Mouse (Mus musculus) thymus, adult 2 months (tissue): ENCODE results near the gene Lrch2. TPM values are rescaled to one million over a fixed set of nuclear protein-coding genes. Genes with fewer than 3 reads are reported as not detected.
"Not testable (repeated sequence)": the region's sequence is repeated elsewhere in the genome, so short reads cannot be mapped to it uniquely, and the experiment has no call there.

Source experiments
- DNase-seq: peaks from one replicate; pipeline ENCODE4 v3.0.0; 2021
- H3K27ac ChIP-seq: fragments of 200-500 bp; 2 replicates; pipeline ENCODE4 v1.5.1; 2012; ENCODE audit warnings: low read length, control low read depth; ENCODE audit not compliant: control insufficient read depth, insufficient read depth
- H3K27me3 ChIP-seq: fragments of 200-500 bp; 2 replicates; pipeline ENCODE4 v1.6.1; 2012; ENCODE audit warnings: mild to moderate bottlenecking, low read length, moderate library complexity, mixed read lengths; ENCODE audit not compliant: control insufficient read depth, insufficient read depth
- H3K36me3 ChIP-seq: fragments of 200-500 bp; 2 replicates; pipeline ENCODE4 v1.6.1; 2012; ENCODE audit warnings: mild to moderate bottlenecking, low read length, moderate library complexity; ENCODE audit not compliant: control insufficient read depth, insufficient read depth
- H3K4me1 ChIP-seq: fragments of 200-500 bp; replicated peaks from 2 replicates; pipeline ENCODE4 v1.6.1; 2012; ENCODE audit warnings: low read length; ENCODE audit not compliant: control insufficient read depth, insufficient read depth
- H3K4me3 ChIP-seq: fragments of 200-500 bp; 2 replicates; pipeline ENCODE4 v1.5.1; 2012; ENCODE audit warnings: mild to moderate bottlenecking, low read length, control low read depth, moderate library complexity; ENCODE audit not compliant: control insufficient read depth, insufficient read depth
- CTCF ChIP-seq: fragments of 200-500 bp; IDR thresholded peaks from 2 replicates; pipeline ENCODE4 v1.5.1; 2012; ENCODE audit warnings: mild to moderate bottlenecking, control low read depth, low read length, moderate library complexity, borderline replicate concordance; ENCODE audit not compliant: control insufficient read depth, poor library complexity, insufficient read depth; ENCODE audit errors: extremely low read depth
- POLR2A ChIP-seq: fragments of 200-500 bp; IDR thresholded peaks from 2 replicates; pipeline ENCODE4 v1.6.1; 2012; ENCODE audit warnings: mild to moderate bottlenecking, low read length, control low read depth, moderate library complexity; ENCODE audit not compliant: control insufficient read depth, poor library complexity, insufficient read depth; ENCODE audit errors: extremely low read depth
- WGBS: fragments of 180-500 bp; shearing (Covaris S2); methylation state at CpG from one replicate; pipeline ENCODE4 v1.1.7; 2018; 5-methylcytosine and 5-hydroxymethylcytosine counted together
- polyA plus RNA-seq: library from polyadenylated mRNA; depleted of rRNA; stranded (reverse); fragments of >200 nt; gene quantifications from 2 replicates; pipeline ENCODE4 v1.2.3, GENCODE M21; 2012; rRNA removed

Lrch2 gene
- polyA plus RNA-seq, 1 experiment: 0.19 TPM

DNA sequence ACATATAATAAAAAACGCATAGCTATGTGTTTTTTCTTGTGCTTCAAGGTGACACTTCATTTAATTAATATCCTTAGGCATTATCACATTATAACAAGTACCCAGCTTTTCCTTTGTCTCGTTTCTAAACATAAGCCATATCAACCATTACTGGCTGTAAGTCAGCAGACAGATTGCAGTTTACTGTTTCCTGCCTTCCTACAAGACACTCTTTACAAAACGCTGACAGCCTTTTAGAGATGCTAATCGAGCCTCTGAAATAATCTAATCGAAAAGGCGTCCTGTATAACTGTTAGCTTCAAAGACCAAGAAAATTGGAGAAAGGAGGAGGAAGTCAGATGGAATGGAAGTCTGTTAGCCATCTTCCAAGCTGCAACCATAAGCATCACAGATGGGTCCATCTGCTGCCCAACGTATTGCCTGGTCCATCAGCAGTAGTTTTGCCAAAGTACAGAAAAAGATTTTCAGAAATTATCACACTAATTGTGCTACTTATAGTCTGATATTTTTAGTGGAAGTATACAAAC is 26.2 kb downstream of the Lrch2 start:
- no peak for DNase-seq
- H3K36me3 ChIP-seq: no peaks in the 10 kb centered on the region

DNA sequence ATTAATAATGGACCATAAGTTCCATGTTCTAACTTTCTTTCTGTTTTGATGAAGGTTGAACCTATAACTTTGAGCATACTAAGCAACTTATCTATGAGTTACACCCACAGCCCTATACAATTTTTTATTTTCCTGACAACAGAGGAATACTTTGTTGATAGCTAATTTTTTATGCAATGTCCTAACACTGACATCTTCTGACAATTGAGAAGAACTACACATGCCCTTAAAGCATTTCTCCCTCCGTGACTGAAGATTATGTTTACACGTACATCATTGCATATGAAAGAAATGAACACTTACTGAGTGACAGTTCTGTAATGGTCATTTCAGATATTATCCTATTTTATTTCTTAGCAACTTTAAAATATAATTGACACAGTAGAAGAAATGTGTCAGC is 64.3 kb downstream of the Lrch2 start:
- H3K27ac ChIP-seq: no peak overlapping the region
- no peak overlapping the region for H3K4me3 ChIP-seq
- H3K36me3 ChIP-seq: no peaks in the 10 kb centered on the region
- no peak for DNase-seq
- H3K27me3 ChIP-seq: no peaks in the 10 kb centered on the region
- no peaks in the 10 kb centered on the region for H3K4me1 ChIP-seq
- no peak for TF ChIP-seq CTCF
- TF ChIP-seq POLR2A: no peak
- WGBS: 74% methylated on average over 2 of the region's 2 CpGs

More for the DNA sequence above, 26.2 kb downstream of the Lrch2 start:
- Histone ChIP-seq H3K27ac (no peak overlapping the region), H3K4me3 (no peak overlapping the region), H3K27me3 (no peaks in the 10 kb centered on the region), H3K4me1 (no peaks in the 10 kb centered on the region)
- WGBS: 86% methylated on average over 7 of the region's 7 CpGs
- TF ChIP-seq POLR2A (no peak), CTCF (no peak)

DNA sequence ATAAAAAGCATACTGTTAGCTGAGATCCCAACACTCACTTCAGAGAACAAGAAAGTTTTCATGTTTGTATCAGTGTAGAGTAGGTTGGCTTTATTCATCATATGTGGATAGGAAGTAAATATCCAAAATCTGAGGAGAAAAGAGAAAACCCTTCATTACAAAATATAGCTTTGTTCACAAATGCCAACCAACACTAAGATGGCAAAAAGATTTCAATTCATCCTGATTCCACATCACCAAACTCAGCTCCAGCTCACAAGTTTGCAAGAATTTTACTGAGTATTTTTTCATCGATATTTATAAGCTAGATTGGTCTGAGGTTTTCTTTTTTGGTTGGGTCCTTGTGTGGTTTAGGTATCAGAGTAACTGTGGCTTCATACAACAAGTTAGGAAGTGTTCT is 100.3 kb downstream of the Lrch2 start, which contains the start of gene Vmn1r239-ps:
Vmn1r239-ps (minus strand) TSS at position 101 of the 400 bp plus-strand sequence.
- 67% methylated on average over 1 of the region's 1 CpGs for WGBS
- not testable (repeated sequence) for H3K27me3 ChIP-seq, H3K27ac ChIP-seq, H3K36me3 ChIP-seq, H3K4me1 ChIP-seq, DNase-seq, H3K4me3 ChIP-seq

DNA sequence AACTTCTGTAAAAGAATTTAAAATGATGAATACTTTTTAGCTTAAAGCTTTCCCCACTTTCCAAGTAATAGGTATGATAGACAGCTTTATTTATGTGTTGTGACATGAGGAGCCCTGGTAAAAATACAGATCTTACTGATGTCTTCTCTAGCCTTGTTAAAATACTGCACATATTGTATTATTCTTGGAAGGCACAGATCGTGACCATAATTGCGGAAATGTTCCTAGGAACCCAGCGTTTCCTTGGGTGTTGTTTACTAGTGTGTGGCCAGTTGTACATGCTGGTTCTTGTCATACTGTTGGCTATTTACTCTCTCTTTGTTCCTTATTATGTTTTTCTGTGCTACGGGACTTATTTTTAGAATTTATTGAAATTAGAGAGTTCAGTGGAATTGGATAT is 110.5 kb downstream of the Lrch2 start:
- H3K4me3 ChIP-seq: no peak overlapping the region
- WGBS: 91% methylated on average over 4 of the region's 4 CpGs
- TF ChIP-seq CTCF (no peak), POLR2A (no peak)
- DNase-seq: no peak
- H3K4me1 ChIP-seq: no peaks in the 10 kb centered on the region
- H3K36me3 ChIP-seq: no peaks in the 10 kb centered on the region
- H3K27me3 ChIP-seq: no peaks in the 10 kb centered on the region
- H3K27ac ChIP-seq: no peak overlapping the region

DNA sequence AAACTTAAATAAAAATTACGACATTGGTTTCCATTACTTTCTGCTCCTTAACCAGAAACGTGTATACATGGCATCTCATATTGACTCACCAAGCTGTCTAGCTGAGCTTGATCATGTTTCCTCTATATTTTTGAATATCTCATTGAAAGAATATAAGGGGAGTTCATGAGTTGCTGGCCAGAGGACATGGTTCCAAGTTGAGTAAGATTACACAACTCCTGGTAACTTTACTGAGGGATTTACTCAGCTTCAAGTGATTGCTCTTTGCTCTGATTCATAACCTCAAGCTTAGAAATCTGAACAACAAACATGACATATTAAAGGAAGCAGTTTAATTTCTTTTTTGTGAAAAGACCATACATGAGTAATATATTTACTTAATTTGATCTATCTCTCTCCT is 118.5 kb downstream of the Lrch2 start:
- H3K27me3 ChIP-seq: no peaks in the 10 kb centered on the region
- no peak for TF ChIP-seq CTCF
- no peak overlapping the region for H3K27ac ChIP-seq
- no peak overlapping the region for H3K4me3 ChIP-seq
- H3K4me1 ChIP-seq: no peaks in the 10 kb centered on the region
- no peak for DNase-seq
- H3K36me3 ChIP-seq: no peaks in the 10 kb centered on the region
- 81% methylated on average over 2 of the region's 2 CpGs for WGBS

DNA sequence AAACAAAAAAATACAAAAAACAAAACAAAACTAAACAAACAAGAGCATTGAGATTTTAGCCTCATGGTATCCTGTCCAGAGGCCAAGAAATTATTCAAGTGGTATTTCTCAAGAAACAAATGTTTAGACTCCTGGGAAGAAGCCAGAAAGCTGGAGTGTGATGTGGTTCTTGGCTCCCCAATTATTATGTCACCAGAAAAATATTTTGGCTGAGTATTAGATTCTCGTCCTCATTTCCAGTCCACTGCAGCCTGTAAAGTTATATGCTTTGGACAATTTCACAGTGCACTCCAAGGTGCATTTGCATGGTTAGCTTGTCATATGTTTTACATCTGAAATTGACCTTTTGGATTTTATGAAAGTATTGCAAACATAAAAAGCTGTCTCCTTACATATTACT is 124.1 kb downstream of the Lrch2 start:
- Histone ChIP-seq H3K27me3 (no peaks in the 10 kb centered on the region), H3K4me1 (no peaks in the 10 kb centered on the region), H3K4me3 (no peak overlapping the region), H3K27ac (no peak overlapping the region), H3K36me3 (no peaks in the 10 kb centered on the region)
- 82% methylated on average over 1 of the region's 1 CpGs for WGBS
- TF ChIP-seq CTCF (no peak), POLR2A (no peak)
- no peak for DNase-seq

DNA sequence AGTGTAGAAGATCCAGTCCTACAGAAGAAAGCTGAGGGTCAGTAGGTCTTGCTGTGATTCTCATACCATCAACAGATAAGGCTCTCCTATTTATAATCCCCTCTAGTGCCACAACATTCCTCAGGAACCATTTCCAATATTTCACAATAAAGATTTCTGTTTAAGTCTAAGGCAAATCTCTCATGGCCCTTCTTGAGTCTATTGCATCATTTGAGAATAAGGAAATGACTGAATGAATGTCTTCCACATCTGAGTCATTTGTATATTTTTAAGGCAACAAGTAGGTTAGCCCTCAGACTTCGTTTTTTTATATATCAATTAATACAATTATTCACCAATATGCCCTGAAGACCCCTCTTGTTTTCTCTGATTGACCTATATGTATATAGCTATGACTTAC is 124.8 kb downstream of the Lrch2 start, which contains the start of gene Il13ra2:
Il13ra2 (minus strand) TSS at position 64 of the 400 bp plus-strand sequence.
- no peak for DNase-seq
- no peaks in the 10 kb centered on the region for H3K4me1 ChIP-seq
- H3K27me3 ChIP-seq: no peaks in the 10 kb centered on the region
- no peak within 1 kb of the TSS for H3K4me3 ChIP-seq
- no peaks in the 10 kb centered on the region for H3K36me3 ChIP-seq
- no peak within 1 kb of the TSS for H3K27ac ChIP-seq
- 41% methylated on average over 1 of the region's 1 CpGs for WGBS
- TF ChIP-seq CTCF (no peak), POLR2A (no peak)

Other genes with a start within 250 kb of the Lrch2 start
- gene Il13ra2, start 124.9 kb downstream of the Lrch2 start, polyA plus RNA-seq: 0.13 and 0.15 TPM in 2 replicates
- not detected in 2 replicates for gene Vmn1r239-ps, start 100.4 kb downstream of the Lrch2 start, polyA plus RNA-seq
- not detected in 2 replicates for gene Gm15128, start 211.9 kb upstream of the Lrch2 start, polyA plus RNA-seq